Mouse (Mus musculus) neural tube, embryonic 10.5 days (tissue): ENCODE results near the gene Zfp810.
A peak's percentile ranks its signal among the peaks of the same experiment; 100 is the strongest.
"Not testable (repeated sequence)": the region's sequence is repeated elsewhere in the genome, so short reads cannot be mapped to it uniquely, and the experiment has no call there.

Experiments
- DNase-seq: peaks from one replicate; pipeline ENCODE4 v3.0.0-alpha.2; 2017; ENCODE audit warnings: low spot score; ENCODE audit errors: extremely low spot score

Gene Zfp810

GRCm38 (mm10) chr9:22307156-22307919 is at the start of gene Zfp810:
Zfp810 (minus strand) TSS chr9:22307648.
- DNase-seq: peak; percentile 93

- DNase-seq: no peak
Measured at GRCm38 (mm10) chr9:22355919-22356318, 48.5 kb upstream of the Zfp810 start.

GRCm38 (mm10) chr9:22353901-22354300 is 46.5 kb upstream of the Zfp810 start:
- no peak for DNase-seq

- DNase-seq: no peak
Measured at GRCm38 (mm10) chr9:22353465-22353864, 46.0 kb upstream of the Zfp810 start.

GRCm38 (mm10) chr9:22340331-22340730 is 32.9 kb upstream of the Zfp810 start:
- no peak for DNase-seq

GRCm38 (mm10) chr9:22337217-22337616 is 29.8 kb upstream of the Zfp810 start:
- DNase-seq: no peak

GRCm38 (mm10) chr9:22327475-22328387 is 20.3 kb upstream of the Zfp810 start:
- DNase-seq: peak; percentile 89

GRCm38 (mm10) chr9:22327099-22327474 is 19.6 kb upstream of the Zfp810 start:
- no peak for DNase-seq

GRCm38 (mm10) chr9:22324579-22324978 is 17.1 kb upstream of the Zfp810 start:
- DNase-seq: no peak

GRCm38 (mm10) chr9:22322381-22323211 is 15.1 kb upstream of the Zfp810 start:
- no peak for DNase-seq

GRCm38 (mm10) chr9:22319109-22319508 is 11.7 kb upstream of the Zfp810 start:
- DNase-seq: no peak

- DNase-seq: not testable (repeated sequence)
Measured at GRCm38 (mm10) chr9:22316047-22316446, 8.6 kb upstream of the Zfp810 start.

GRCm38 (mm10) chr9:22314066-22314465 is 6.6 kb upstream of the Zfp810 start:
- DNase-seq: no peak

- DNase-seq: no peak
Measured at GRCm38 (mm10) chr9:22313218-22313617, 5.8 kb upstream of the Zfp810 start.

- DNase-seq: no peak
Measured at GRCm38 (mm10) chr9:22309651-22310050, 2.2 kb upstream of the Zfp810 start.

GRCm38 (mm10) chr9:22307920-22308262 is 443 bp upstream of the Zfp810 start:
- DNase-seq: not testable (repeated sequence)

- DNase-seq: peak; percentile 42
Measured at GRCm38 (mm10) chr9:22306726-22307125, 722 bp downstream of the Zfp810 start.

- DNase-seq: no peak
Measured at GRCm38 (mm10) chr9:22302199-22302598, 5.2 kb downstream of the Zfp810 start.

- no peak for DNase-seq
Measured at GRCm38 (mm10) chr9:22278733-22279132, 28.7 kb downstream of the Zfp810 start.

GRCm38 (mm10) chr9:22268886-22269285 is 38.6 kb downstream of the Zfp810 start:
- DNase-seq: no peak

- DNase-seq: no peak
Measured at GRCm38 (mm10) chr9:22262611-22263010, 44.8 kb downstream of the Zfp810 start.

- no peak for DNase-seq
Measured at GRCm38 (mm10) chr9:22261594-22261993, 45.9 kb downstream of the Zfp810 start.
